Mouse (Mus musculus) midbrain, embryonic 16.5 days (tissue): ENCODE measurements around the gene Dst. TPM values are rescaled to one million over a fixed set of nuclear protein-coding genes. Genes with fewer than 3 reads are reported as not detected.

ENCODE experiments used
- ATAC-seq: fragments of 200-750 bp; cut with Nextera tagmentation; 2 replicates; pipeline ENCODE4 v1.8.0; 2017; ENCODE audit warnings: moderate TSS enrichment
- H3K27ac ChIP-seq: fragments of 300-500 bp; sonication (generic); 2 replicates; pipeline ENCODE4 v1.5.1; 2014; ENCODE audit warnings: mild to moderate bottlenecking, low read length, mixed read lengths
- H3K27me3 ChIP-seq: fragments of 300-500 bp; sonication (generic); 2 replicates; pipeline ENCODE4 v1.6.1; 2014; ENCODE audit warnings: low read depth, low read length, mixed read lengths; ENCODE audit not compliant: control insufficient read depth, insufficient read depth
- H3K36me3 ChIP-seq: fragments of 300-500 bp; sonication (generic); 2 replicates; pipeline ENCODE4 v1.6.1; 2014; ENCODE audit warnings: mild to moderate bottlenecking, low read length, moderate library complexity, mixed read lengths; ENCODE audit not compliant: control insufficient read depth, insufficient read depth
- H3K4me1 ChIP-seq: fragments of 300-500 bp; sonication (generic); 2 replicates; pipeline ENCODE4 v1.6.1; 2014; ENCODE audit warnings: mild to moderate bottlenecking, low read length, mixed read lengths; ENCODE audit not compliant: control insufficient read depth, insufficient read depth
- H3K4me2 ChIP-seq: fragments of 300-500 bp; sonication (generic); 2 replicates; pipeline ENCODE4 v1.6.1; 2014; ENCODE audit warnings: mild to moderate bottlenecking, low read length, mixed read lengths
- H3K4me3 ChIP-seq: fragments of 300-500 bp; sonication (generic); 2 replicates; pipeline ENCODE4 v1.5.1; 2014; ENCODE audit warnings: low read depth, mild to moderate bottlenecking, low read length, moderate library complexity, mixed read lengths
- H3K9ac ChIP-seq: fragments of 300-500 bp; sonication (generic); 2 replicates; pipeline ENCODE4 v1.6.1; 2014; ENCODE audit warnings: low read depth, low read length, mixed read lengths
- H3K9me3 ChIP-seq: fragments of 300-500 bp; sonication (generic); replicated peaks from 2 replicates; pipeline ENCODE4 v1.6.1; 2014; ENCODE audit warnings: mild to moderate bottlenecking, low read length, mixed read lengths; ENCODE audit not compliant: control insufficient read depth, poor library complexity, severe bottlenecking
- WGBS: fragments of 180-500 bp; shearing (Covaris S2); extraction: QIAGEN DNeasy Blood & Tissue Kit; methylation state at CpG from one replicate; pipeline ENCODE4 v1.1.7; 2014; 5-methylcytosine and 5-hydroxymethylcytosine counted together
- polyA plus RNA-seq: library from polyadenylated mRNA; unstranded; fragments of >200 nt; fragmentation: Nextera tagmentation; extraction: Ambion mirVana; gene quantifications from 2 replicates; pipeline ENCODE4 v1.2.1, GENCODE M21; 2015

The Dst gene
- polyA plus RNA-seq, 1 experiment from 2014 or later: 36.1 TPM

GRCm38 (mm10) chr1:34253876-34254275, 345.9 kb downstream of the Dst start:
- Histone ChIP-seq H3K9ac (no peak overlapping the region), H3K4me1 (no peaks in the 10 kb centered on the region), H3K4me3 (no peak overlapping the region), H3K36me3 (peaks cover 46% of the 10 kb centered on the region), H3K27me3 (no peaks in the 10 kb centered on the region), H3K4me2 (no peak overlapping the region), H3K9me3 (no peaks in the 10 kb centered on the region), H3K27ac (no peak overlapping the region)
- 92% methylated on average over 7 of the region's 7 CpGs for WGBS
- no peak for ATAC-seq

- Histone ChIP-seq H3K9me3 (no peaks in the 10 kb centered on the region), H3K36me3 (peaks cover 44% of the 10 kb centered on the region)
- 93% methylated on average over 8 of the region's 8 CpGs for WGBS
Observed at GRCm38 (mm10) chr1:34259898-34260297, 351.9 kb downstream of the Dst start.

GRCm38 (mm10) chr1:34261011-34261410, 353.0 kb downstream of the Dst start:
- 84% methylated on average over 12 of the region's 12 CpGs for WGBS
- ATAC-seq: no peak
- Histone ChIP-seq H3K9ac (no peak overlapping the region), H3K4me3 (no peak overlapping the region), H3K27ac (no peak overlapping the region), H3K4me1 (no peaks in the 10 kb centered on the region), H3K9me3 (no peaks in the 10 kb centered on the region), H3K36me3 (peaks cover 44% of the 10 kb centered on the region), H3K4me2 (no peak overlapping the region), H3K27me3 (no peaks in the 10 kb centered on the region)

More at GRCm38 (mm10) chr1:34259898-34260297, 351.9 kb downstream of the Dst start:
- Histone ChIP-seq H3K9ac (no peak overlapping the region), H3K4me3 (no peak overlapping the region), H3K4me2 (no peak overlapping the region), H3K27ac (no peak overlapping the region), H3K4me1 (no peaks in the 10 kb centered on the region), H3K27me3 (no peaks in the 10 kb centered on the region)
- ATAC-seq: no peak

GRCm38 (mm10) chr1:34268520-34268919, 360.5 kb downstream of the Dst start:
- no peak for ATAC-seq
- H3K4me2 ChIP-seq: no peak overlapping the region
- no peak overlapping the region for H3K27ac ChIP-seq
- H3K4me3 ChIP-seq: no peak overlapping the region
- 89% methylated on average over 13 of the region's 13 CpGs for WGBS
- no peaks in the 10 kb centered on the region for H3K9me3 ChIP-seq
- H3K9ac ChIP-seq: no peak overlapping the region
- peaks cover 42% of the 10 kb centered on the region for H3K36me3 ChIP-seq
- H3K27me3 ChIP-seq: no peaks in the 10 kb centered on the region
- no peaks in the 10 kb centered on the region for H3K4me1 ChIP-seq

GRCm38 (mm10) chr1:34269578-34269977, 361.6 kb downstream of the Dst start:
- Histone ChIP-seq H3K4me2 (no peak overlapping the region), H3K4me3 (no peak overlapping the region), H3K36me3 (peaks cover 40% of the 10 kb centered on the region), H3K27me3 (no peaks in the 10 kb centered on the region), H3K9me3 (no peaks in the 10 kb centered on the region), H3K4me1 (no peaks in the 10 kb centered on the region), H3K27ac (no peak overlapping the region), H3K9ac (no peak overlapping the region)
- ATAC-seq: no peak
- 86% methylated on average over 11 of the region's 11 CpGs for WGBS

- 96% methylated on average over 12 of the region's 12 CpGs for WGBS
- no peak overlapping the region for H3K4me3 ChIP-seq
- no peak for ATAC-seq
- no peaks in the 10 kb centered on the region for H3K27me3 ChIP-seq
- H3K36me3 ChIP-seq: peaks cover 31% of the 10 kb centered on the region
- H3K9me3 ChIP-seq: no peaks in the 10 kb centered on the region
- H3K27ac ChIP-seq: no peak overlapping the region
- H3K4me1 ChIP-seq: no peaks in the 10 kb centered on the region
- no peak overlapping the region for H3K9ac ChIP-seq
- H3K4me2 ChIP-seq: no peak overlapping the region
Observed at GRCm38 (mm10) chr1:34273922-34274321, 365.9 kb downstream of the Dst start.

- Histone ChIP-seq H3K27me3 (no peaks in the 10 kb centered on the region), H3K9ac (no peak overlapping the region), H3K36me3 (peaks cover 22% of the 10 kb centered on the region), H3K9me3 (no peaks in the 10 kb centered on the region), H3K4me1 (no peaks in the 10 kb centered on the region), H3K4me2 (no peak overlapping the region), H3K27ac (no peak overlapping the region), H3K4me3 (no peak overlapping the region)
- WGBS: 94% methylated on average over 13 of the region's 13 CpGs
- no peak for ATAC-seq
Observed at GRCm38 (mm10) chr1:34275787-34276186, 367.8 kb downstream of the Dst start.

- Histone ChIP-seq H3K9ac (no peak overlapping the region), H3K27ac (no peak overlapping the region), H3K4me2 (no peak overlapping the region), H3K27me3 (no peaks in the 10 kb centered on the region), H3K9me3 (no peaks in the 10 kb centered on the region), H3K4me3 (no peak overlapping the region), H3K4me1 (no peaks in the 10 kb centered on the region), H3K36me3 (peaks cover 19% of the 10 kb centered on the region)
- WGBS: 92% methylated on average over 7 of the region's 7 CpGs
- ATAC-seq: no peak
Observed at GRCm38 (mm10) chr1:34276756-34277155, 368.7 kb downstream of the Dst start.

- Histone ChIP-seq H3K9me3 (no peaks in the 10 kb centered on the region), H3K9ac (no peak overlapping the region), H3K36me3 (peaks cover 17% of the 10 kb centered on the region), H3K4me2 (no peak overlapping the region), H3K27ac (no peak overlapping the region), H3K4me1 (no peaks in the 10 kb centered on the region), H3K27me3 (no peaks in the 10 kb centered on the region), H3K4me3 (no peak overlapping the region)
- 86% methylated on average over 8 of the region's 8 CpGs for WGBS
- ATAC-seq: no peak
Observed at GRCm38 (mm10) chr1:34277259-34277658, 369.2 kb downstream of the Dst start.
